Mouse (Mus musculus): Measurements from ENCODE around the gene Shc3.
A peak's percentile ranks its signal among the peaks of the same experiment; 100 is the strongest.

Shc3 gene

DNA sequence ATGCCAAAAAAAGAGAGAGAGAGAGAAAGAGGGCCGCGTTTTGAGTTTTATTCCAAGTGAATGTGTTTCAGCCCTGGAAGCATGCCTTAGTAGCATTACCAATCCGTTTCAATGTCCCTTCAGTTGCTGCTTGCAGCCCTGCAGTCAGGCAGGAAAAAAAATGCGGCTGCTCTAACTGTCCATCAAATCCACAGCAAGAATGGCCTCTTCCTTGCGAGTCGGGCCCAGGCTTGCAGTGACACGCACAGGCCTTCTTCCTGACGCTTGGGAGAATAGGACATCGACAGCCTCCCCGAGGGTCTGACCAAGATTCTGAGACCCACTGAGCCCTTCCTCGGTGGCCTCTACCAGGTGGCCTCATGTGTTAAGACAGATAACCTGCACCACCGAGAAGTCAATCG is 718 bp downstream of the Shc3 start:
- no peak for DNase-seq (ENCODE audit: low spot score in 2 of 2)

DNA sequence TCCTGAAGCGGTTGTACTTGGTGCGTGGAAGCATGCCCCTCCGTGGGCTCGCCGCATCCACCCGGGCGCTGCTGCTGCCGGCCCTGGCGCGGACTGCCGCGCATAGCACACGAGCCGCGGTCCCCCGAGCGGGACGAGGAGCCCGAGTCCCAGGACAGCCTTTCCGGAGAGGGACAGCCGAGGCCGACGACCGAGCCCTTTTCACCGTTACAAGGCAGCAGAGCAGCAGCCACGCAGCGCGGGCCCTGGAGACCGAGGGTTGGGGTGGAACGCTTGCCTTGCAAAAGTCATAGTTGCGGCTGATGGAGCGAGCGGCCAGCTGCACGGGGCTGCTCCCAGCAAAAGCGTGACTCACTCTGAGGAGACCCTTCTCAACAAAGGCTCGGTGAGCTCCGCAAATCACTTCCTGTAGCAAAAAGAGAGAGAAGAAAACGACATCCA is 1.8 kb downstream of the Shc3 start:
- peak in 1 of 2 experiments; percentile 22 for DNase-seq (ENCODE audit: low spot score in 2 of 2)

DNA sequence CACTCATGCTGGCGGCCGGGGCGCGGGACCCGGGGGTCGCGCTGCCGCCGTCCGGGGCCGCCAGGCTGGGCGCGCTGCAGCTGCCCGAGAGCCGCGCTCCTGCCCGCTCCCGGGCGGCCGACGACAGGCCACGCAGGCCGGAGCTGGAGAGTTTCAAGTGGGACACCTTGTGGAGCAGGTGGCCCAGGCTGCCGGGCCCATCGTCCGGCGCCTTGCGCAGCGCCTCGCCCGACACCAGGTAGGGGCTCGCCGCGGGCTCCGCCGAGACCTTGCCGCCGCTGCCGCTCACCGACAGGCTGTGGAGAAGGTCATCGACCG is 2.2 kb downstream of the Shc3 start:
- DNase-seq (ENCODE audit: low spot score in 2 of 2) = peak in 1 of 2 experiments; percentile 18

DNA sequence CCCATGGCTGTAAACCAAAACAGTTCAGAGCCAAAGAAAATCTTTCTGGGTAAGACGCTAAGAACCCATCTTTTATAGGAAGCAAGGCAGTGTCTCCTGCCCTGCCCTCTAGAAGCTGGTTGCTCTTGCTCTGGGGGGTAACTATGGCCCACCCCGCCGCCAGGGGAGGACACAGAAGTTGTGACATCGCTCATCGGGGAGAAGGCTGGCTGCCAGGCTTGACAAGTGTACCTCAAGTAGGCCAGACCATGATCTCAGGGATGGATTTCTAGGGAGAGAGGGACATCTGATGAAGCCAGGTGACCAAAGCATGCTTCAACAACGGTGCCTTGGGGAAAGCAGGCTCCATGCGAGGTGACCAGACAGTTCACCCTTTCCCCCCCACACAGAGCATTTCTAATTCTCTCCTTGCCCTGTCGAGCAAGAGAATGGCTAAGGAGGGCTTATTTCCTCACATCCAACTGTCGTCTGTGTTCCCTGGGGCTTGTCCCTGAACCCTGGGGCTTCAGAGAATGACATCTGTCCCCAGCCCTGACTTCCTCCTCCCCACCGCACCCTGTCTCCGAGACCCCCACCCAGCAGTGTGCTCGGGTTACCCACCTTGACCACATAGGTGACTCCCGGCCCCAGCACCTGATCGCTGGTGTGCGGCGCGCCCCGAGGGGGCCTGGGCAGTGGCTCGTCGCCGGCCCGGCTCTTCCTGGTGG is 2.7 kb downstream of the Shc3 start:
- no peak for DNase-seq (ENCODE audit: low spot score in 2 of 2)

DNA sequence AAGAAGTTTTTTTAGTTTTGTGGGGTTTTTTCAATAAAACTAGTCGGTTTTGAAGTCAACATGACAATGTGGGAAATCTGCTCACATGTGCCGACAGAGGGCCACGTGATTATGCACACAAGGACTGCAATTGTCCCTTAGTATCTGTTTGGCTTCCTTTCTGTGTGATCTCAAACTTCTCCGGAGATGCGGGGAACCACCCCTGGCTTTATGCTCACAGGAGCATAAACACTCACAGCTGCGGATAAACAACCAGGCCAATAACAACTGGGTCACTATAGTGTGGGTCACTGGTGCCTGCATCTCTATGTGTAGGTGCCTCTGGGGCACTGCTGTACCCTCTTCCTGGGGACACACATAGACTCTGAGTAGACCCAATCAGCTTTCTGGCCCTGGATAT is 4.5 kb downstream of the Shc3 start:
- DNase-seq (ENCODE audit: low spot score in 2 of 2) = no peak

DNA sequence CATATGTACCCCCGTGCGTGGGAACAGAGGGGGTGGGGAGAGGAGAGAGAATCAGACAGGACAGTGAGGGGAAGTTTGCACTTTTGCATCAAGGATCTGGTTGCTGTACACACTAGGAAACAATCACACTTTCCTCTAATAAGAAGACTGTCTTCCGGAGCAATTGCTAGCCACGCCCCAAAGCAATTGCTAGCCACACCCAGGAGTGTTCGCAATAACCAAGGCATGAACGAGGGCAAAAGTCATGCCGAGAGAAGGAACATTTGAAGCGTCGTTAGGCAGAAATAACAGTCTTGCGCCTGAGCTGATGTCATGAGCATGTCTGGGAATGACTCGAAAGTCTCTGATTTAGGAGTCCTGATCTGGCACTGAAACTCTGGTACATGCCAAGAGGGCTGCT is 15.9 kb downstream of the Shc3 start:
- no peak for DNase-seq (ENCODE audit: low spot score in 2 of 2)

DNA sequence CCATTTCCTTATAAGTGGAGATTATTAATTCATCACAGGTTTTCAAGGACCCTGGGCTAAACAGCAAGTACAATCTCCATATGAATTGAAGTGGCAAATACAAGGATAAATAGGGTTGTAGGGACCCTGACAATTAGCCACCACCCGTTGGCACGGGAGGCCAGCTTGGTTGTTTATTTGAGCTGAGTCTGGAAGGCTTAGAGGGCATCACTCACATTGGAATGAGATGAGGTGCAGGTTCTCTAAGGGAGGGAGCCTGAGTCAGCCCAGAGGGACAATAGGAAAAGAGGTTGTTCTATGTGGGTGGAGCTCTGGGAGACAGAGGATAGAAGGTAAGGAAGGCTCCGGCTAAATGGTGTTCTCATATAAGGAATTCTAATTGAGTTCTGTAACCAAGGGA is 17.0 kb downstream of the Shc3 start:
- no peak for DNase-seq (ENCODE audit: low spot score in 2 of 2)

DNA sequence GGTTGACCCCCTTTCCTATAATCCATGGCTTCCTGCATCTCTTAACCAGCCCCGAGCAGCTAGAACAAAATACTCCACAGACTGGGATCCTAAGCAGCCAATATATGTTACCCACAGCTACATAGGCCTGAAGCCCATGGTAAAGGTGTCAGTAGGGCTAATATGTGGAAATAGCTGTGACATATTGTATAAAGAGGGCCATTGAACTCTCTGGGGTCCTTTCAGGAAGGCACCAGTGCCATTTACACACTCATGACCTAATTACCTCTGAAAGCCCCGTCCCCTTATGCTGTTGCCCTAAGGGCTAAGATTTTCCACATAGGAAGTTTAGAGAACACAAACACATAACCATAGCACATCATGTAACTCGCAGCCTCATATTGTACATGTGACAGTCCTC is 17.4 kb downstream of the Shc3 start:
- no peak for DNase-seq (ENCODE audit: low spot score in 2 of 2)

DNA sequence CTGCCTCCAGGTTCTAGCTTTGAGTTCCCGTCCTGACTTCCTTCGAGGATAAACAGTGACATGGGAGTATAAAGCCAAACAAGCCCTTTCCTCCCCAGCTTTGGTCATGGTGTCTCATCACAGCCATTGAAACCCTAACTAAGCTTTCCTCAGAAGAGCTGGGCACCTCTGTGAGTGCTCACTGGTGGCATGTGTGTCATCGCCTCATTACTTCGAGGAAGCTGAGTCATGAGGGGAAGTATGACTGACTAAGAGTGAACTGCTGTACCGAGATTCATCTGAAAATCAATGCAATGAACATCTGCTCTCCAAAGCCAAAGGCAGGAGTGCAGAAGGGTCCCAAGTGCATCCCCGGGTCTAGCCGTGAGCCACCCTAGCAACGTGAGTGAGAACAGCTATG is 29.4 kb downstream of the Shc3 start:
- no peak for DNase-seq (ENCODE audit: low spot score in 2 of 2)

DNA sequence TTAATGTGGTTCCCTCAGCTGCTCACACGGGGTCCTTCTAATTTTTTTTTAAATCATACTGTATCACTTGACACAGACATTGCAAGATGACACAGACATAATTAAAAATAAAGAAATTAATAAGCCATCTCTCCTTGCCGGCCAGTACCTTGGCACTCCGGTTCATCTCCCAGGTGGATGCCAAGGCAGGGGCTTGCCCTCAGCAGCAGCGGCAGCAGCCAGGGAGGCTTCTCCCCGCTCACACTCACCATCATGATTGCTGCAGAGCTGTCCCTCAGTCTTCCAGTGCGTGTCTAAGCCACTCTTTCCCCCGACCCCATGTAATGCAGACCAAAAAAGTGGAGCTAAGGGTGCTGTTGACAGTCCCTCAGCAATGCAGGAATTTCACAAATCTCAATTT is 33.9 kb downstream of the Shc3 start:
- no peak for DNase-seq (ENCODE audit: low spot score in 2 of 2)

DNA sequence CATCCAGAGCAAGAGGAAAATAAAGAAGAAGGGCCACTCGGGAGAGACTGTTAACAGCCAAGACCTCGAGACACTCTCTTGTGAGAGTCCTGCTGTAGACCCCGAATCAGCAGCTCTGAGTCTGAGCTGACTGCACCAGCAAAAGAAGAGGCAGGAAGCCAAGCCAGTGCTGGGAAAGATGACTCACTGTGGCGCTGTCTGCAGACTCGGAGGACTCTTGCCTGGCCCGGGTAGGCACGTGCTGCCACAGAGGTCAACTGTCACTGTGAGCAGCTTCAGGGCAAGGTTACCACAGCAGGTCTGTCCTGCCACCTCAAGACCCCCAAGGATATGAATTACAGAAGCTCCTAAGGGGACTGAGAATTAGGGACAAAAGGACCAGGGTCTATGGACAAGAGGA is 42.7 kb downstream of the Shc3 start:
- peak in 1 of 2 experiments; percentile 9 for DNase-seq (ENCODE audit: low spot score in 2 of 2)

DNA sequence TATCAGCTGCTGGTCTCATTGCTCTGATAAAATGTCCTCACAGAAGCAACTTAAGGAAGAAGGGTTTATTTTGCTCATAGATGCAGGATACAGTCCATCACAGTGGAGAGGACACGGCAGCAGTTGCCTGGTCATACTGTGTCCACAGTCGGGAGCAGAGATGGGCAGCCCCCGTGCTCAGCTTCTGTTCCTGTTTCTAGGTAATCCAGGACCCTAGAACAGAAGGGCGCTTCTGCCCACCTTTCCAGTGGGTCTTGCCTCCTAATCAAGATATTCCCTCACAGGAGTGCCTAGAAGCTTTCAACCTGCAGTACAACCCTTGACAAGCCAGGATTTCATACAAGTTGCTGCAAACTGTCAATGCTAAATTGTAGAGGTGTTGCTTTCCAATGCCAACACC is 44.9 kb downstream of the Shc3 start:
- no peak for DNase-seq (ENCODE audit: low spot score in 2 of 2)

DNA sequence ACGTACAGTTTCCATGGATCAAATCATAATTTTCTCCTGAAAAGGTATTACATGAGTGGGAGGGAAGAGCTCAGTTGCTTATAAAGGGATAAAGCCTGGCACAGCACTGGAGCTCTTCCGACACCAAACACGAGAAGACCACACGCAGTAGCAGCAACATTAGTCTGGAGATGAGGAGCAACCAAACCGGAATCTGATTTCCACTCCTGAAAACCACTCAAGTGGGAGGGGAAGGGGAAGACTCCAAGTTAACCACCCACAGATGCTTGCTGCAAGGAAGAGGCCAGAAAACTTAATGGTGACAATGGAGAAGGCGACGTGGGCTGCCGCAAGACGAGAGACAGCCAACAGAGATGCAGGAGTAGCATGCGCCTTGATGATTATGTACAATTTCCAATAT is 45.9 kb downstream of the Shc3 start:
- no peak for DNase-seq (ENCODE audit: low spot score in 2 of 2)

DNA sequence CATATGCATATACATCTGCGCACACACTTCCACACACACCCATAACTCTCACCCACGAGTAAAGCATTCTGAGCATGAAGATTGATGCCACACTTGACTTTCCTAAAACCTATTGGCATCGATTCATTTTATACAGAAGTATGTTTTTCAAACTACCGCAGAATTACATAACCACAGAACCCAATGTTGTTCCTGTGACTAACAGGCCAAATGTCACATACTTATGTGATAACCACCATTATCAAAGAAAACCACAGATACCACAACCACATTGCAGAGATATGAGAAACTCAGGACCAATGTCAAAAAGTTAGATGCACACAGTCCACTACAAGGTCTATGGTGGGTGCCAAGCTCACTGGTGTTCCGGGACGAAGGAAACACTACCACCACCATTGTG is 50.3 kb downstream of the Shc3 start:
- DNase-seq (ENCODE audit: low spot score in 2 of 2) = no peak

DNA sequence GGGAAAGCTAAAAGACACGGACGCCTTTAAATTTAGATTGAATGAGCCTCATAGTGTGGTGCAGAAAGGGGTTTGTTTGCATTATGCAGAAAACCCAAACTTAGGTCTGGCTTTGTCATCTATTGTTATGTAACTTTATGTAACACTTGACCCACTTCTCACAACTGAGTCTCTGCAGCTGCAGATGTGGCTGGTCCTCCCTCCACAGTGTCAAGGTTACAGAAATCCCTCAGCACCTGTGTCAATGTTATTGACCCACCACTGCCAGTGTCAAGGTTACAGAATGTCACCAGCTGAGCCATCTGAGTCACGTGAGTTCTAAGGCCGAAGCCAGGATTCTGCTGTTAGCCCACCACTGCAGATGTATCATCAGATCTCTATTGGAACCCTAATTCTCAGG is 51.3 kb downstream of the Shc3 start:
- DNase-seq (ENCODE audit: low spot score in 2 of 2) = no peak

DNA sequence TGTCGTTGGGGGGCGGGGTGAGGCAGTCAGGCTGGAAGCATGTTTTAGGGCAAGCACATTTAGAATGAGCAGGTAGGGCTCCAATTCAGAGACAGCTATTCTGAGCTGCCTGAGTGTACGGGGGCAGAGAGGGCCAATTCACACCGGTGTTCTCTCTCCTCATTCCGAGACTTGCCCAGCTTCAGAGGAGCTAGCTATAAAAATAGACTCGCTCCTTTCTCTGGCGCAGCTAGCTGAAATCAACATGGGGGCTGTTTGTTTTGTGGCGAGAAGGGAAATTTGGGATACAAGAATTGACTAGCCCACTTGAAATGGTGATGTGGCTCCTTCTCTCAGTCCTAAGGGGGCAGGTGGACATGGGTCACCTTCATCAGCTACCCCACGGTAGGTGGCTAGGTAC is 60.4 kb downstream of the Shc3 start:
- DNase-seq (ENCODE audit: low spot score in 2 of 2) = no peak

DNA sequence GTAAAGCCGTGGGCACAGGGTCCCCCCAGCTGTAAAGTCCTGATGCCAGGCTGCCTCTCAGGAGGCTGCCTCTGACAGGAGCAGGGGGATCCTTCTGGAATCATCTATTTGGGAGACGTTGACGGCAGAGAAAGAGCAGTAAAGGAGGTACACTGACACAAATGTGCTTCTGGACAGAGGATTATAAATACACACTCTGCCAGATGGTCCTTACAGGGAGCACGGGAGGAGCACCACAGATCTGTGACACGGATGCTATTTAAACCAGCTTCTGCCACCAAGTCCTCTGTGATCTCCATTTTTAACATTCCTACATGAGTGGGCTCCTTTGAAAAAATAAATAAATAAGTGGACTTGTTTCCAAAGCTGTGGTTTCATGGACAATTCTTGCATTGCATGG is 63.5 kb downstream of the Shc3 start:
- no peak for DNase-seq (ENCODE audit: low spot score in 2 of 2)

DNA sequence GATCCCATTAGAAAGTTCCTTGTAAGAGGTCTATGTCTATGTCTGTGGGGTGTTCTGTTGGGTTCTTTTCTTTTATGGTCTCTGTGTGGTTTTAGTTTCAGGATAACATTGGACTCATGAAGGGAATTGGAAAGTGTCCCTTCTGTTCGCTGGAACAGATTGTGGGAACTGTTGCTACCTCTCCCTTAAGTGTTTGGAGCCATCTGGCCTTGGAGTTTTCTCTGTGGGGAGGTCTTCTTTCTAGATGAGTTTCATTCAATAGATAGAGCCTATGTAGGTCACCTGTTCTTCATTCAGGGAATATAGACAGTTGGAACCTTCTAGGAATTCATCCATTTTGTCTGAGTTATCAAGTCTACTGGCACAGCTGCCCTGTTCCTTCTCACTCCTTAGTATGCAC is 69.5 kb downstream of the Shc3 start:
- no peak for DNase-seq (ENCODE audit: low spot score in 2 of 2)

DNA sequence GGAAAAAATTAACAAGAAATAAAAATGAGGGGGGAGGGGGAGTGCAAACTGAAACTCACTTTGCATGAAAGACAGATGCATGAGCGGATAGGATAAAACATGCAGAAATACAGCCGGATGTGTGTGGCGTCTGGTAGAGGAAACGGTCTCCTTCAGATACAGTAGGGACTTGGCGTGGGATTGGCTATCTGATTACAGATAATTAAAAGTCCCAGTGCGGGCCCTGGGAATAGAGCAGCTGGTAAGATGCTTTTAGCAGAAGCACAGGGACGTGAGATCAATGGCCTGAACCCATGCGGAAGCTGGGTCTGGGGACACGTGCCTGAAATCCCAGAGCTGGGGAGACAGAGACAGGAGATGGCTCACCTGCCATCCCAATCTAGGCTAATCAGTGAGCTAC is 75.5 kb downstream of the Shc3 start:
- DNase-seq (ENCODE audit: low spot score in 2 of 2) = no peak

DNA sequence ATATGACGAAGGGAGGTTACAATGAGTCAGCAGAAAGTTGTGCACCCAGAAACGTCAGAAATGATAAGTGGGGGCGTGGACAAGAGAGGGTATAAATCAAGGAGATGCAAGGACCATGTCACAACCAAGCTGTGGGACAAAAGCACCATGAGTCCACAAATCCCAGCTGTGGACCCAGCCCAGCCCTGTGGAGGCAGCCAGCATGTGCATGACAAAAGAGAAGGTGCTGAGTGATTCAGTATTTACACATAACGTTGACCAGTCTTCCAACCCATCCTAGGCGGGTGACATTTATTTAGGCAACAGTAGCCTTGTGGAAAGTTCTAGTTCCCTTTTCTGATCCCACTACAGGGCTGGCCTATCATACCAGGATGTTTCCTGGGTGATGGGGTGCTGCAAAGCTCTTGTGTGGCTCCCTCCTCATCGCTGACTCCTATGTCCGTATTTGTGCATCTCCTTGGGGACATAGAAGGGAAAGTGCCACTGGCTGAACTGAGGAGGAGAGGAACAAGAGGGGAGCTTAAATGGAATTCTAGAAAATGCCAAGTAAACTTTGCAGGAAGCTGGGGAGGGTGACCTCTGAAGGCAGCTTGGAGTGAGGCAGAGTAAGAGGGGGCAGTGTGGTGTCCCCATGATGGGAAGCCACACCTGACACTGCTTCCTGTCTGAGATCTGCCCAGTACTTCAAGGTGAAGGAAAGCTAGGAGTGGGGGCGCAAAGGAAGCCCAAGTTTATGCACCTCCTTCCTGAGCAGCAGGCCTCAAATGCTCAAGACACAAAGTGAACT is 77.4 kb downstream of the Shc3 start:
- no peak for DNase-seq (ENCODE audit: low spot score in 2 of 2)

DNA sequence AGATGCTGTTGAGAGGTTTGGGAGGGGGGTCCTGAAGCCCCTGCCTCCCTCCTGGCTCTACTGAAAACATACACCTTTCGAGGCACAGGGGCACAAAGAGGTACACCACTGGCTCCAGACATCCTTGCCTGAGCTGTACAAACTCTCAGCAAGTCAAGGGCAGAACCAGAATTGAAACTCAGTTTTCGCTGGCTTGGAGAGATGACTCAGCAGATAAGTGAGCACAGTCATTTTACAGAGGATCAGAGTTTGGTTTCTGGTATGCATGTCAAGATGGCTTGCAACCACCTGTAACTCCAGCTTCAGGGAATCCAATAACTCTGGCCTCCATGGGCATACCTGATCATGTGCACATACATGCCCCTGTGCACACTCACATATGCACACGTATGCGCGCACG is 79.0 kb downstream of the Shc3 start:
- DNase-seq (ENCODE audit: low spot score in 2 of 2) = no peak

DNA sequence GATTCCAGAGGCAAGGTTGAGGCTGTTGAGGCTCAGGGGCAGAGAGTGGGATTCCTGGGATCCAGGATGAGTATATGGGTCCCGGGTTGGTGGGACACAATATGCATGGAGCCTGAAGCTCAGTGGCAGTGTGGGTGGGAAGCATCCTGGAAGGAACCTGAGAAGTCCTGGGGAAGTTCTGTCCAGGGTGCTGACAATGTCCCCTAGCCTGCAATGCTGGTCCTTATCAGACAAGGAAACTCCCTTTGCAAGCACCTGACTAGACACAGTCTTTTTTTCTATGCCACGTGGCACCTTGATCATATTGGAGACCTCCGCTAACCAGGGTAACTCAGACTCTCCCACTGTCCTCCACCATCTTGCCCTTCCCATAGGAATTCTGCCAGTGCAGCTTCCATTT is 80.3 kb downstream of the Shc3 start:
- no peak for DNase-seq (ENCODE audit: low spot score in 2 of 2)

DNA sequence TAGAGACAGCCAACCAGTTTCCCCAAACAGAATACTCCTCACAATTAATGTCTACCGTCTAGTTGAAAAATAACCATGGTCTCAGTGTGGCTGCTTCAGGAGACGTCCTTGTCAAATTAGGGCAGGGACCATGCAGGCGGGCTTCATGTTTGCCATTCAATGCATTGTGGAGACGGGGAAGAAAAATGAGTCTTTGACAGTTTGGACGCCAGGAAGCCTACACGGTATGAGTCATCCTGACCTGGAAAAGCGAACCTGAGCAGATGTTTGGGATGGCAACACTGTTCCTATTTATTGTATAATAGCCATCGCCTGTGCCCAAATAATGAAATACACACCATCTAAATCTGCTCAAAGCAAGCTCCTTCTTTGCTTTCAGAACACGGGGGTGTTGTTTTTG is 83.9 kb downstream of the Shc3 start:
- no peak for DNase-seq (ENCODE audit: low spot score in 2 of 2)

DNA sequence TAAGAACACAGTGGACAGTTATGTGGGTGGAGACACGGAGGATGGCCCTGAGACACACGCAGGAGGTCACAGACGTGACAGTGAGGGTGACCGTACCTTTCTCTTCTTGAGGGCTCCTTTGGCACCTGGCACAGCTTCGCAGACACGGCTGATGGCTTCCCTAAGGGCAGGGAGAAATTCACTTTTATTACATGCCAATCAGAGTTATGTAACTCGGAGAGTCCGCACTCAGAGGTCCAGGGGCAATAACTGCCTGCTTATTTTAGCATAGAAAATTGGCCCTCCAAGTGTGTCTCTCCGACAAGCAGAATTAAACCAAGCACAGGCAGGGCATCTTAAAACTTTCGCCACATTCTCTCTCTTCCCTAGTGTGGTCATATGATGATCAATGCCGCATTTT is 86.4 kb downstream of the Shc3 start:
- DNase-seq (ENCODE audit: low spot score in 2 of 2) = no peak

Measured in urinary bladder, adult 18-20 months (tissue).